Mouse (Mus musculus): ENCODE results near the gene Trim29. TPM values are rescaled to one million over a fixed set of nuclear protein-coding genes. Genes with fewer than 3 reads are reported as not detected.

Trim29 gene
- polyA plus RNA-seq, 1 experiment from 2014 or later = not detected

- WGBS (ENCODE audit: insufficient replicate concordance) = 23% methylated on average over 6 of the region's 6 CpGs
- Histone ChIP-seq H3K27ac (ENCODE audit: low read length) (no peak overlapping the region), H3K4me1 (ENCODE audit: control insufficient read depth, low read depth, low read length) (no peaks in the 10 kb centered on the region; the same call in 1 of the 2 replicates), H3K9me3 (replicated peaks; ENCODE audit: control insufficient read depth, low read length) (no peaks in the 10 kb centered on the region), H3K4me3 (ENCODE audit: low read depth, low read length) (no peak overlapping the region), H3K9ac (ENCODE audit: low read depth, low read length) (no peak overlapping the region), H3K27me3 (ENCODE audit: control insufficient read depth, insufficient read depth, low read depth, low read length) (no peaks in the 10 kb centered on the region), H3K4me2 (ENCODE audit: low read depth, low read length) (no peak overlapping the region), H3K36me3 (ENCODE audit: control insufficient read depth, insufficient read depth) (no peaks in the 10 kb centered on the region)
- ATAC-seq (ENCODE audit: low read depth) = no peak
Observed at GRCm38 (mm10) chr9:43305882-43306281, 4.8 kb upstream of the Trim29 start.

GRCm38 (mm10) chr9:43309087-43309872 is 1.4 kb upstream of the Trim29 start:
- Histone ChIP-seq H3K4me1 (ENCODE audit: control insufficient read depth, low read depth, low read length) (no peaks in the 10 kb centered on the region), H3K36me3 (ENCODE audit: control insufficient read depth, insufficient read depth) (no peaks in the 10 kb centered on the region), H3K27ac (ENCODE audit: low read length) (no peak overlapping the region), H3K9ac (ENCODE audit: low read depth, low read length) (no peak overlapping the region), H3K27me3 (ENCODE audit: control insufficient read depth, insufficient read depth, low read depth, low read length) (no peaks in the 10 kb centered on the region), H3K4me3 (ENCODE audit: low read depth, low read length) (no peak overlapping the region), H3K9me3 (replicated peaks; ENCODE audit: control insufficient read depth, low read length) (no peaks in the 10 kb centered on the region), H3K4me2 (ENCODE audit: low read depth, low read length) (no peak overlapping the region)
- 46% methylated on average over 6 of the region's 6 CpGs for WGBS (ENCODE audit: insufficient replicate concordance)
- no peak for ATAC-seq (ENCODE audit: low read depth)

GRCm38 (mm10) chr9:43312190-43312589 is 1.5 kb downstream of the Trim29 start:
- 73% methylated on average over 7 of the region's 7 CpGs for WGBS (ENCODE audit: insufficient replicate concordance)
- Histone ChIP-seq H3K4me3 (ENCODE audit: low read depth, low read length) (no peak overlapping the region), H3K4me1 (ENCODE audit: control insufficient read depth, low read depth, low read length) (no peaks in the 10 kb centered on the region), H3K36me3 (ENCODE audit: control insufficient read depth, insufficient read depth) (no peaks in the 10 kb centered on the region), H3K27ac (ENCODE audit: low read length) (no peak overlapping the region), H3K9me3 (replicated peaks; ENCODE audit: control insufficient read depth, low read length) (no peaks in the 10 kb centered on the region), H3K4me2 (ENCODE audit: low read depth, low read length) (no peak overlapping the region), H3K27me3 (ENCODE audit: control insufficient read depth, insufficient read depth, low read depth, low read length) (no peaks in the 10 kb centered on the region), H3K9ac (ENCODE audit: low read depth, low read length) (no peak overlapping the region)
- ATAC-seq (ENCODE audit: low read depth) = no peak

GRCm38 (mm10) chr9:43313805-43314204 is 3.2 kb downstream of the Trim29 start:
- no peaks in the 10 kb centered on the region for H3K36me3 ChIP-seq (ENCODE audit: control insufficient read depth, insufficient read depth)
- 60% methylated on average over 3 of the region's 3 CpGs for WGBS (ENCODE audit: insufficient replicate concordance)
- H3K27ac ChIP-seq (ENCODE audit: low read length) = no peak overlapping the region
- no peaks in the 10 kb centered on the region for H3K4me1 ChIP-seq (ENCODE audit: control insufficient read depth, low read depth, low read length)
- H3K4me3 ChIP-seq (ENCODE audit: low read depth, low read length) = no peak overlapping the region
- no peaks in the 10 kb centered on the region for H3K27me3 ChIP-seq (ENCODE audit: control insufficient read depth, insufficient read depth, low read depth, low read length)
- no peak overlapping the region for H3K4me2 ChIP-seq (ENCODE audit: low read depth, low read length)
- H3K9ac ChIP-seq (ENCODE audit: low read depth, low read length) = no peak overlapping the region
- H3K9me3 ChIP-seq (replicated peaks; ENCODE audit: control insufficient read depth, low read length) = no peaks in the 10 kb centered on the region
- no peak for ATAC-seq (ENCODE audit: low read depth)

GRCm38 (mm10) chr9:43315320-43315950 is 4.8 kb downstream of the Trim29 start:
- ATAC-seq (ENCODE audit: low read depth) = no peak
- Histone ChIP-seq H3K4me3 (ENCODE audit: low read depth, low read length) (no peak overlapping the region), H3K9ac (ENCODE audit: low read depth, low read length) (no peak overlapping the region), H3K36me3 (ENCODE audit: control insufficient read depth, insufficient read depth) (no peaks in the 10 kb centered on the region), H3K9me3 (replicated peaks; ENCODE audit: control insufficient read depth, low read length) (no peaks in the 10 kb centered on the region), H3K4me1 (ENCODE audit: control insufficient read depth, low read depth, low read length) (no peaks in the 10 kb centered on the region), H3K4me2 (ENCODE audit: low read depth, low read length) (no peak overlapping the region), H3K27ac (ENCODE audit: low read length) (no peak overlapping the region), H3K27me3 (ENCODE audit: control insufficient read depth, insufficient read depth, low read depth, low read length) (no peaks in the 10 kb centered on the region)
- 56% methylated on average over 3 of the region's 3 CpGs for WGBS (ENCODE audit: insufficient replicate concordance)

GRCm38 (mm10) chr9:43316466-43316865 is 5.8 kb downstream of the Trim29 start:
- Histone ChIP-seq H3K4me1 (ENCODE audit: control insufficient read depth, low read depth, low read length) (no peaks in the 10 kb centered on the region), H3K36me3 (ENCODE audit: control insufficient read depth, insufficient read depth) (no peaks in the 10 kb centered on the region), H3K9ac (ENCODE audit: low read depth, low read length) (no peak overlapping the region), H3K27ac (ENCODE audit: low read length) (no peak overlapping the region), H3K4me3 (ENCODE audit: low read depth, low read length) (no peak overlapping the region), H3K9me3 (replicated peaks; ENCODE audit: control insufficient read depth, low read length) (no peaks in the 10 kb centered on the region), H3K27me3 (ENCODE audit: control insufficient read depth, insufficient read depth, low read depth, low read length) (no peaks in the 10 kb centered on the region), H3K4me2 (ENCODE audit: low read depth, low read length) (no peak overlapping the region)
- ATAC-seq (ENCODE audit: low read depth) = no peak
- WGBS (ENCODE audit: insufficient replicate concordance) = 58% methylated on average over 4 of the region's 4 CpGs

- no peak overlapping the region for H3K4me2 ChIP-seq (ENCODE audit: low read depth, low read length)
- 69% methylated on average over 10 of the region's 10 CpGs for WGBS (ENCODE audit: insufficient replicate concordance)
- no peak for ATAC-seq (ENCODE audit: low read depth)
- no peaks in the 10 kb centered on the region for H3K36me3 ChIP-seq (ENCODE audit: control insufficient read depth, insufficient read depth)
- H3K27me3 ChIP-seq (ENCODE audit: control insufficient read depth, insufficient read depth, low read depth, low read length) = no peaks in the 10 kb centered on the region
- H3K4me1 ChIP-seq (ENCODE audit: control insufficient read depth, low read depth, low read length) = no peaks in the 10 kb centered on the region
- H3K27ac ChIP-seq (ENCODE audit: low read length) = no peak overlapping the region
- no peak overlapping the region for H3K9ac ChIP-seq (ENCODE audit: low read depth, low read length)
- H3K4me3 ChIP-seq (ENCODE audit: low read depth, low read length) = no peak overlapping the region
- H3K9me3 ChIP-seq (replicated peaks; ENCODE audit: control insufficient read depth, low read length) = no peaks in the 10 kb centered on the region
Observed at GRCm38 (mm10) chr9:43318661-43319060, 8.0 kb downstream of the Trim29 start.

- Histone ChIP-seq H3K9ac (ENCODE audit: low read depth, low read length) (no peak overlapping the region), H3K27me3 (ENCODE audit: control insufficient read depth, insufficient read depth, low read depth, low read length) (no peaks in the 10 kb centered on the region), H3K4me3 (ENCODE audit: low read depth, low read length) (no peak overlapping the region), H3K4me2 (ENCODE audit: low read depth, low read length) (no peak overlapping the region), H3K27ac (ENCODE audit: low read length) (no peak overlapping the region), H3K9me3 (replicated peaks; ENCODE audit: control insufficient read depth, low read length) (no peaks in the 10 kb centered on the region), H3K36me3 (ENCODE audit: control insufficient read depth, insufficient read depth) (no peaks in the 10 kb centered on the region), H3K4me1 (ENCODE audit: control insufficient read depth, low read depth, low read length) (no peaks in the 10 kb centered on the region)
- no peak for ATAC-seq (ENCODE audit: low read depth)
- WGBS (ENCODE audit: insufficient replicate concordance) = 75% methylated on average over 6 of the region's 6 CpGs
Observed at GRCm38 (mm10) chr9:43321951-43322350, 11.3 kb downstream of the Trim29 start.

GRCm38 (mm10) chr9:43322666-43323065 is 12.0 kb downstream of the Trim29 start:
- Histone ChIP-seq H3K4me3 (ENCODE audit: low read depth, low read length) (no peak overlapping the region), H3K27ac (ENCODE audit: low read length) (no peak overlapping the region), H3K27me3 (ENCODE audit: control insufficient read depth, insufficient read depth, low read depth, low read length) (no peaks in the 10 kb centered on the region), H3K4me1 (ENCODE audit: control insufficient read depth, low read depth, low read length) (no peaks in the 10 kb centered on the region), H3K36me3 (ENCODE audit: control insufficient read depth, insufficient read depth) (no peaks in the 10 kb centered on the region), H3K9me3 (replicated peaks; ENCODE audit: control insufficient read depth, low read length) (no peaks in the 10 kb centered on the region), H3K4me2 (ENCODE audit: low read depth, low read length) (no peak overlapping the region), H3K9ac (ENCODE audit: low read depth, low read length) (no peak overlapping the region)
- 72% methylated on average over 4 of the region's 4 CpGs for WGBS (ENCODE audit: insufficient replicate concordance)
- no peak for ATAC-seq (ENCODE audit: low read depth)

Data from liver, embryonic 16.5 days (tissue).